Mouse (Mus musculus) embryonic facial prominence, embryonic 10.5 days (tissue): ENCODE data around the gene Nup93. TPM values are rescaled to one million over a fixed set of nuclear protein-coding genes. Genes with fewer than 3 reads are reported as not detected.

Experiments used
- DNase-seq: peaks from one replicate; pipeline ENCODE4 v3.0.0-alpha.2; 2017; ENCODE audit warnings: low spot score
- H3K27ac ChIP-seq: fragments of 300-500 bp; sonication (generic); replicated peaks from 2 replicates; pipeline ENCODE4 v1.5.1; 2016; ENCODE audit warnings: mild to moderate bottlenecking
- H3K27me3 ChIP-seq: fragments of 300-500 bp; sonication (generic); replicated peaks from 2 replicates; pipeline ENCODE4 v1.6.1; 2016; ENCODE audit warnings: low read depth, mild to moderate bottlenecking; ENCODE audit not compliant: poor library complexity, severe bottlenecking
- H3K36me3 ChIP-seq: fragments of 300-500 bp; sonication (generic); replicated peaks from 2 replicates; pipeline ENCODE4 v1.6.1; 2016; ENCODE audit warnings: mild to moderate bottlenecking, moderate library complexity
- H3K4me1 ChIP-seq: fragments of 300-500 bp; sonication (generic); 2 replicates; pipeline ENCODE4 v1.6.1; 2016
- H3K4me3 ChIP-seq: fragments of 300-500 bp; sonication (generic); 2 replicates; pipeline ENCODE4 v1.5.1; 2016; ENCODE audit warnings: mild to moderate bottlenecking, moderate library complexity
- H3K9me3 ChIP-seq: fragments of 300-500 bp; sonication (generic); 2 replicates; pipeline ENCODE4 v1.6.1; 2016; ENCODE audit warnings: mild to moderate bottlenecking
- WGBS: fragments of 180-500 bp; shearing (Covaris S2); methylation state at CpG from one replicate; pipeline ENCODE4 v1.1.7; 2016; 5-methylcytosine and 5-hydroxymethylcytosine counted together
- polyA plus RNA-seq: library from polyadenylated mRNA; unstranded; fragments of >200 nt; fragmentation: Nextera tagmentation; extraction: Ambion mirVana; gene quantifications from 2 replicates; pipeline ENCODE4 v1.2.1, GENCODE M21; 2016

Gene Nup93
- polyA plus RNA-seq, 1 experiment from 2014 or later = 150 TPM

DNA sequence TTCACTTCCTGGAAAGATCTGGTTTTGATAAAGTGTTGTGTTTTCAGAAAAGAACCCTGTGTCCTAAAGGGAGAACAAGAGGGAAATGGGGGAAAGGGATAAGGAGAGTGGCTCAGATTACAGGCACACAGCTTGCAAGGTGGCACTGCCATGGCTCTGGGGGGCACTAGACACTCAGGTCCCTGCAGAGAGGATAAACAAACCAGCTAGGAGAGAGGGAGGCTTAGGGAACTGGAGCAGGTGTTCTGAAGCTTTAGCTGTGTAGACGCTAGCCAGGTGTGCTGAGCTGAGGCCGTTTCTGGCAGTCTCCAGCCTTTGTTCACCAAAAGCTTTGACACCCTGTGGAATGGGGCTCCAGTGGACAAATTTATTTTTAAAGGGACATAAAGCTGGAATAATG, 99.7 kb downstream of the Nup93 start:
- Histone ChIP-seq H3K4me1 (no peaks in the 10 kb centered on the region), H3K36me3 (peaks cover 79% of the 10 kb centered on the region), H3K27me3 (no peaks in the 10 kb centered on the region), H3K4me3 (no peak overlapping the region), H3K27ac (no peak overlapping the region), H3K9me3 (no peaks in the 10 kb centered on the region)
- no peak for DNase-seq
- 90% methylated on average over 2 of the region's 2 CpGs for WGBS

DNA sequence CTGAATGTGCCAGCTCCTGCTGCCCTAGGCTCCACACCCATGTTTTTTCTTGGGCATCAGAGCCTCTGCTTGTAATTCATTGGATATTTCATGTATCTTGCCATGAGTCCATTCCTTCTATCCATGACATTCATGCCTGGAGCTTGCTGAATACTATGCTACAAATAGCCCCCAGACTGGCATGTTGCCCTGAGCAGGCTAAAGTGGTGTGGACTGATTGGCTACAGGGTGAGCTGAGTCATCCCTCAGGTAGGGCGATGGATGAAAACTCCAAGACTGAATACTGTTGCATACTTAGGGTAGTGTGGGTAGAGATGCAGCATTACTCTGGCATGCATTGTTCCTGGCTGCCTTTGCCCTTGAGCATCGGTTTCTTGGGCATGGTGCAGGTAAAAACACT, 102.9 kb downstream of the Nup93 start:
- Histone ChIP-seq H3K36me3 (peaks cover 54% of the 10 kb centered on the region), H3K27ac (no peak overlapping the region), H3K4me3 (no peak overlapping the region), H3K9me3 (no peaks in the 10 kb centered on the region), H3K4me1 (0 out of 2 replicates have a peak, but pooled peaks cover 7% of the 10 kb centered on the region), H3K27me3 (no peaks in the 10 kb centered on the region)
- 83% methylated on average over 2 of the region's 2 CpGs for WGBS
- no peak for DNase-seq

- Histone ChIP-seq H3K4me1 (0 out of 2 replicates have a peak, but pooled peaks cover 7% of the 10 kb centered on the region), H3K36me3 (peaks cover 50% of the 10 kb centered on the region), H3K27ac (no peak overlapping the region), H3K4me3 (no peak overlapping the region), H3K9me3 (no peaks in the 10 kb centered on the region), H3K27me3 (no peaks in the 10 kb centered on the region)
- DNase-seq = no peak
- 99% methylated on average over 2 of the region's 2 CpGs for WGBS
Measured at GRCm38 (mm10) chr8:94317691-94318090, 103.3 kb downstream of the Nup93 start.

- DNase-seq = no peak
- WGBS = 93% methylated on average over 2 of the region's 2 CpGs
- H3K27me3 ChIP-seq = no peaks in the 10 kb centered on the region
- no peaks in the 10 kb centered on the region for H3K9me3 ChIP-seq
- H3K36me3 ChIP-seq = peaks cover 31% of the 10 kb centered on the region
- peaks cover 16% of the 10 kb centered on the region for H3K4me1 ChIP-seq
- no peak overlapping the region for H3K27ac ChIP-seq
- H3K4me3 ChIP-seq = no peak overlapping the region
Measured at GRCm38 (mm10) chr8:94320036-94320435, 105.7 kb downstream of the Nup93 start.

GRCm38 (mm10) chr8:94322083-94322482, 107.7 kb downstream of the Nup93 start:
- Histone ChIP-seq H3K4me3 (no peak overlapping the region), H3K27ac (no peak overlapping the region), H3K4me1 (peaks cover 16% of the 10 kb centered on the region), H3K9me3 (no peaks in the 10 kb centered on the region), H3K36me3 (peaks cover 12% of the 10 kb centered on the region; the same call in 1 of the 2 replicates), H3K27me3 (no peaks in the 10 kb centered on the region)
- WGBS = 62% methylated on average over 4 of the region's 4 CpGs
- DNase-seq = no peak

DNA sequence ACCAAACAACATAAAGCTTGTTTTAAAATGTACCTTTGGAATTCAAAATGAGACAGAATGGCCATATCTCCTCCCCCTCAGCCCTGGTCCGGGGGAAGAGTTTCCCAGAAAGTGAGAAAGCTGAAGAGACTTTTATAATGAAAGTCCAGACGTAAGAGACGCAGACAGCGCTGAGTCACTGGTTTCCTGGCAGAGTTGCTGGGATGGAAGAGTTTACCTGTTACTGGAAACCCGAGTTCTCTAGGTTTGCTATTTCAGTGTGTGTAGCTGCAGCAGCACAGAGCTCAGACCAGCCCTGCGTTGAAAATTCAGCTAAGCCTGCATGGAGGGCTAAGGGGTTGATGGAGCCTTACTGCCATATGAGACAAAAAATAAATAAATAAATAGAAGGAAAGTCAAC, 108.7 kb downstream of the Nup93 start:
- H3K4me1 ChIP-seq = peaks cover 16% of the 10 kb centered on the region
- H3K9me3 ChIP-seq = no peaks in the 10 kb centered on the region
- no peak for DNase-seq
- 80% methylated on average over 6 of the region's 6 CpGs for WGBS
- H3K4me3 ChIP-seq = no peak overlapping the region
- H3K27ac ChIP-seq = no peak overlapping the region
- H3K27me3 ChIP-seq = no peaks in the 10 kb centered on the region
- H3K36me3 ChIP-seq = peaks cover 11% of the 10 kb centered on the region; the same call in 1 of the 2 replicates

- H3K9me3 ChIP-seq = no peaks in the 10 kb centered on the region
- peaks cover 16% of the 10 kb centered on the region for H3K4me1 ChIP-seq
- peaks cover 3% of the 10 kb centered on the region; the same call in 1 of the 2 replicates for H3K36me3 ChIP-seq
- H3K27ac ChIP-seq = no peak overlapping the region
- H3K27me3 ChIP-seq = no peaks in the 10 kb centered on the region
- no peak overlapping the region for H3K4me3 ChIP-seq
- 52% methylated on average over 12 of the region's 12 CpGs for whole genome bisulfite sequencing
- DNase-seq = no peak
Measured at GRCm38 (mm10) chr8:94324071-94324470, 109.7 kb downstream of the Nup93 start.

DNA sequence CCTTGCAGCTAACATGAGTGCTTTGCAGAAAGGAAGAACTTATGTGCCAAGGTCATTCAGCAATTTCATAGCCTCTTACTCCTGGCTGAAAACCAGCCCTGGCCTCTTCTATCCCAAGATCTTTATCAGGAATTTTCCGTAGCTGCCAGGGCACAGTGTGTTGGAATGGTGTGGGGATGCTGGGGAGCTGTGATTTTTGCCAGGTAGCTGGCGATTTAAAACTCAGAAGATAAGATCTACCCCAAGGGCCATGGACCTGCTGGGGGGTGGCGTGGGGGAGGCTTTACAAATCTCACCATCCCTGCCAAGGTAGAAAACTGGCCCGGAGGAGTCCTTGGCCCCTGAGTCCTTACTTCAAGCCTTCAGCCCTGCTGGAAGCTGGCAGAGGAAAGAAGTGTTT, 111.7 kb downstream of the Nup93 start:
- no peak for DNase-seq
- Histone ChIP-seq H3K9me3 (no peaks in the 10 kb centered on the region), H3K36me3 (no peaks in the 10 kb centered on the region)

GRCm38 (mm10) chr8:94328932-94329728, 114.8 kb downstream of the Nup93 start, which contains the start of gene Slc12a3:
TSS of gene Slc12a3 (plus strand) at chr8:94329201.
- Histone ChIP-seq H3K9me3 (no peaks in the 10 kb centered on the region), H3K27me3 (0 out of 2 replicates have a peak, but pooled peaks cover 4% of the 10 kb centered on the region), H3K4me1 (peaks cover 6% of the 10 kb centered on the region), H3K36me3 (no peaks in the 10 kb centered on the region), H3K27ac (no peak within 1 kb of the TSS), H3K4me3 (no peak within 1 kb of the TSS)
- DNase-seq = no peak
- WGBS = 84% methylated on average over 21 of the region's 21 CpGs

More for the DNA sequence above, 111.7 kb downstream of the Nup93 start:
- Histone ChIP-seq H3K27ac (no peak overlapping the region), H3K4me3 (no peak overlapping the region), H3K4me1 (peaks cover 10% of the 10 kb centered on the region), H3K27me3 (no peaks in the 10 kb centered on the region)
- 73% methylated on average over 4 of the region's 4 CpGs for WGBS

DNA sequence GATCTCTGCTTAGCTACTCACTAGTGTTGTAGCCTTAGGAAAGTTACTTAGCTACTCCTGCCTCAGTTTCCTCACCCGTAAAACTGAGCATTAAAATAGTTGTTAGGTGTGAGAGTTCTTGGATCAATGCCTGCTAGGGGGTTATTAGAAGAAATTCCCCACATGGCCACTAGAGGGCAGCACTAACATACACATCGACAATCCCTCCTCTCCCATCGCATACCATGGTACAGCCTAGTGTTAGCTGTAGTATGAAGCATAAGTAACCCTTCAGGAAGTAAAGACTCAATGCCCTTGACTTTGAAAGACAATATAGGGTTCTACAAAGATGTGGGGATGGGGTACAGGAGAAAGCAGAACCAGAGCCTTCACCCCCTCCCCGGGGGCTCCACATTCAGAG, 116.4 kb downstream of the Nup93 start:
- WGBS = 35% methylated on average over 4 of the region's 4 CpGs
- Histone ChIP-seq H3K36me3 (no peaks in the 10 kb centered on the region), H3K4me3 (no peak overlapping the region), H3K27ac (no peak overlapping the region), H3K9me3 (no peaks in the 10 kb centered on the region), H3K4me1 (no peaks in the 10 kb centered on the region), H3K27me3 (0 out of 2 replicates have a peak, but pooled peaks cover 4% of the 10 kb centered on the region)
- peak; percentile 71 for DNase-seq

DNA sequence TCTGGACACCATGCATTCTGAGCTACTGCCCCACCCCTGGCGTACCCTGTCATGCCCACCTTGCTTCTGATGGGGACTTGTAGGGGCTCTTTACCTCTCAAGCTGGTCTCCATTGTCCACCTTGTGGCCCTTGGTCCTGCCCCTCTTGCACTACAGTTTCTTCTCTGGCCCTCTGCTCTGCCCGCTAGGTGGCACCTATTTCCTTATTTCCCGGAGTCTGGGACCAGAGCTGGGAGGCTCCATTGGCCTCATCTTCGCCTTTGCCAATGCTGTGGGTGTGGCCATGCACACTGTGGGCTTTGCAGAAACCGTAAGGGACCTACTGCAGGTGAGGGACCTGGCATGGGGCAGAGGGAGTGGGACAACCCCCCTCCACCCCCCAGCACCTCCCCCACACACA, 119.0 kb downstream of the Nup93 start:
- no peak overlapping the region for H3K4me3 ChIP-seq
- H3K27me3 ChIP-seq = 0 out of 2 replicates have a peak, but pooled peaks cover 4% of the 10 kb centered on the region
- 54% methylated on average over 5 of the region's 5 CpGs for WGBS
- no peaks in the 10 kb centered on the region for H3K9me3 ChIP-seq
- no peaks in the 10 kb centered on the region for H3K36me3 ChIP-seq
- H3K4me1 ChIP-seq = no peaks in the 10 kb centered on the region
- DNase-seq = no peak
- no peak overlapping the region for H3K27ac ChIP-seq

GRCm38 (mm10) chr8:94337559-94337958, 123.2 kb downstream of the Nup93 start:
- Histone ChIP-seq H3K4me3 (no peak overlapping the region), H3K27me3 (0 out of 2 replicates have a peak, but pooled peaks cover 4% of the 10 kb centered on the region), H3K36me3 (no peaks in the 10 kb centered on the region), H3K27ac (no peak overlapping the region), H3K4me1 (no peaks in the 10 kb centered on the region), H3K9me3 (no peaks in the 10 kb centered on the region)
- 83% methylated on average over 8 of the region's 8 CpGs for WGBS
- no peak for DNase-seq

DNA sequence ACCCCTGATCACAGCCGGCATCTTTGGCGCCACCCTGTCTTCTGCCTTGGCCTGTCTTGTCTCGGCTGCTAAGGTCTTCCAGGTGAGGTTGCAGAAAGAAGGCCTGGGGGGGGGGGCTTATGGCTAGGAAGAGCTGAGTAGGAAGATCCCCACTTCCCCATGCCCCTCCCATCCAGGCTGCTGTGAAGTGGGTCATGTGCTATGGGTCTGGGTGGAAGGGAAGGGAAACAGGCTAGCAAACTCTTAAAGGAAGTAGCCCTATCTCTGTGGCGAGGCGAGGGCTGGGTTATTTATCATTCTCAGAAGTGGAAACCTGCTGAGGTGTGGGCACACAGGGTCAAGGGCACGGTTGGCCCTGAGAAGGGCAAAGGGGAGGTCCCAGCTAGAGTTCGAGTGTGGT, 126.4 kb downstream of the Nup93 start:
- H3K4me1 ChIP-seq = no peaks in the 10 kb centered on the region
- no peak overlapping the region for H3K27ac ChIP-seq
- DNase-seq = no peak
- no peak overlapping the region for H3K4me3 ChIP-seq
- H3K36me3 ChIP-seq = no peaks in the 10 kb centered on the region
- 0 out of 2 replicates have a peak, but pooled peaks cover 4% of the 10 kb centered on the region for H3K27me3 ChIP-seq
- 86% methylated on average over 7 of the region's 7 CpGs for WGBS
- H3K9me3 ChIP-seq = no peaks in the 10 kb centered on the region
